Comparison of ENCODE assay signal across 16 mouse cellular contexts in the genomic region with DNA sequence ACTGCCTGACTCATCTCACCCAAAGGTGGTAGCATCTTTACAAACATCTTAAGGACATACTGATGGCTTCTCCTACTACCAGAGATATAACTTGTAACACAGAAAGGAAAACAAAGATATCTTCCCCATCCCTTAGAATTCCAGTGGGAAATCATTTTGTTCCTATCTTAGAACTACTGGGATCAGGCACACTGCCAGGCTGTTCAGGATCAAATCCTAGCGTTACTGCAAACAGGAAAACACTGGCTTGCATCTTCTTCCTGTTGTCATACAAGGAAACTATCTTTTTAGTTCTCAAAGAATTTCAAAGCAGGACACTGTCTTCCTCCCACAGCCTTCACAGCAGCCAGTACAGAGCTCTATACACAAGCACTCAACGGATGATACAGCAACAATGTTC. TPM values are rescaled to one million over a fixed set of nuclear protein-coding genes. Genes with fewer than 3 reads are reported as not detected.
DNase-seq lines count a peak whose midpoint lies in the region; ATAC-seq and TF ChIP-seq lines count a peak whose summit lies in the region.
"Had no signal": no experiment of that assay in that cellular context is flagged by ENCODE, and none has a peak within 500 bp of the region (broad histone marks: within the 10 kb centered on the region; RNA-seq: fewer than 3 reads in every experiment).

No protein-coding gene starts in this region.

- H3K36me3 ChIP-seq in liver, postnatal 0 days (replicated peaks; ENCODE audit: insufficient read depth, low read length) = peaks cover 53% of the 10 kb centered on the region
- H3K36me3 ChIP-seq in liver, embryonic 12.5 days = peaks cover 86% of the 10 kb centered on the region

- TF ChIP-seq CTCF in gastrocnemius, adult 2 months (IDR thresholded peaks at IDR 0.05) = no peak
- TF ChIP-seq CTCF in liver, postnatal 0 days (IDR thresholded peaks at IDR 0.05; ENCODE audit: low read depth) = no peak

- ATAC-seq in liver, postnatal 0 days = no peak
- no peak for ATAC-seq in liver, embryonic 12.5 days

- H3K9me3 ChIP-seq in liver, postnatal 0 days (ENCODE audit: low read length) = no peaks in the 10 kb centered on the region
- H3K9me3 ChIP-seq in liver, embryonic 12.5 days (replicated peaks) = no peaks in the 10 kb centered on the region
- H3K9me3 ChIP-seq: forebrain, embryonic 12.5 days; lung, embryonic 15.5 days; neural tube, embryonic 13.5 days had no signal

- intact Hi-C loops in gastrocnemius, adult 2 months (cut with DNase I) = no loop called here

- no peak overlapping the region for H3K9ac ChIP-seq in liver, postnatal 0 days (replicated peaks)
- no peak overlapping the region for H3K9ac ChIP-seq in liver, embryonic 12.5 days
- H3K9ac ChIP-seq: forebrain, embryonic 12.5 days; lung, embryonic 15.5 days; neural tube, embryonic 13.5 days had no signal

- 66% methylated on average over 2 of the region's 2 CpGs for WGBS in liver, postnatal 0 days (ENCODE audit: insufficient replicate concordance)
- 75% methylated on average over 2 of the region's 2 CpGs for WGBS in liver, embryonic 12.5 days (ENCODE audit: insufficient replicate concordance)

- no peak for DNase-seq in gastrocnemius, adult 2 months
- no peak for DNase-seq in gastrocnemius, adult 8-10 months (ENCODE audit: low spot score in 2 of 2)
- DNase-seq in liver, postnatal 0 days = no peak
- DNase-seq in kidney, postnatal 10 days = peak; percentile 81
- peak; percentile 75 for DNase-seq in lung, postnatal 36 days
- no peak for DNase-seq in frontal cortex, postnatal 36 days (ENCODE audit: low spot score in 2 of 2)
- DNase-seq: B cell, adult 2 months; cerebellum, adult 11 months; cerebellum, postnatal 25 days; gastrocnemius, postnatal 36 days; left cerebral cortex, postnatal 4 days; thymus, postnatal 36 days had no signal

- H3K4me2 ChIP-seq in liver, postnatal 0 days (ENCODE audit: low read depth, low read length) = no peak overlapping the region
- H3K4me2 ChIP-seq in liver, embryonic 12.5 days = no peak overlapping the region
- H3K4me2 ChIP-seq: forebrain, embryonic 12.5 days; lung, embryonic 15.5 days; neural tube, embryonic 13.5 days had no signal

- H3K4me1 ChIP-seq in liver, postnatal 0 days (ENCODE audit: insufficient read depth) = no peaks in the 10 kb centered on the region
- no peaks in the 10 kb centered on the region for H3K4me1 ChIP-seq in liver, embryonic 12.5 days
- H3K4me1 ChIP-seq: forebrain, embryonic 12.5 days; lung, embryonic 15.5 days had no signal

- no peak for TF ChIP-seq EP300 in liver, postnatal 0 days (IDR thresholded peaks at IDR 0.05; ENCODE audit: low read depth)

- H3K4me3 ChIP-seq in gastrocnemius, adult 2 months = no peak overlapping the region
- no peak overlapping the region for H3K4me3 ChIP-seq in liver, postnatal 0 days (ENCODE audit: low read depth, low read length)
- H3K4me3 ChIP-seq in liver, embryonic 12.5 days = no peak overlapping the region
- H3K4me3 ChIP-seq: forebrain, embryonic 12.5 days; lung, embryonic 15.5 days; neural tube, embryonic 13.5 days had no signal

- 0 out of 2 replicates have a peak overlapping the region, but pooled peaks have one; percentile 25 for H3K27ac ChIP-seq in gastrocnemius, adult 2 months
- 0 out of 2 replicates have a peak overlapping the region, but pooled peaks have one; percentile 18 for H3K27ac ChIP-seq in liver, postnatal 0 days (ENCODE audit: low read depth)
- no peak overlapping the region for H3K27ac ChIP-seq in liver, embryonic 12.5 days
- H3K27ac ChIP-seq: forebrain, embryonic 12.5 days; lung, embryonic 15.5 days; neural tube, embryonic 13.5 days had no signal

- no peaks in the 10 kb centered on the region for H3K27me3 ChIP-seq in liver, postnatal 0 days (ENCODE audit: insufficient read depth, low read length)
- H3K27me3 ChIP-seq in liver, embryonic 12.5 days (replicated peaks) = no peaks in the 10 kb centered on the region
- H3K27me3 ChIP-seq: forebrain, embryonic 12.5 days; lung, embryonic 15.5 days; neural tube, embryonic 13.5 days had no signal

RNA-seq across cellular contexts. Expression of gene Smug1, which starts 26.7 kb away (rescaled TPM):
- 10 to 100 TPM; 10.8 to 12.7 TPM for total RNA-seq in gastrocnemius, adult 2 months (2021)
- 10 to 100 TPM in 3 of 4 experiments, 1 to 10 TPM in 1; 10.0 to 19.3 (median 12.3) TPM for total RNA-seq in gastrocnemius, adult 8-10 months (2022)
- 3.6 and 3.8 TPM in 2 replicates for polyA plus RNA-seq in liver, postnatal 0 days (2015; fragmentation: Nextera tagmentation; extraction: Ambion mirVana)
- 6.7 and 7.8 TPM in 2 replicates for polyA plus RNA-seq in liver, embryonic 12.5 days (2016; fragmentation: Nextera tagmentation; extraction: Ambion mirVana)

RNA-seq across cellular contexts. Expression of gene Cbx5, which starts 46.0 kb away (rescaled TPM):
- total RNA-seq in gastrocnemius, adult 2 months (2021) = 10 to 100 TPM; 24.4 to 36.6 TPM
- 10 to 100 TPM; 25.0 to 34.2 (median 28.9) TPM for total RNA-seq in gastrocnemius, adult 8-10 months (2022)
- 19.0 and 23.3 TPM in 2 replicates for polyA plus RNA-seq in liver, postnatal 0 days (2015; fragmentation: Nextera tagmentation; extraction: Ambion mirVana)
- 84.2 and 84.5 TPM in 2 replicates for polyA plus RNA-seq in liver, embryonic 12.5 days (2016; fragmentation: Nextera tagmentation; extraction: Ambion mirVana)

RNA-seq across cellular contexts. Expression of gene Hnrnpa1, which starts 46.6 kb away (rescaled TPM):
- 10 to 100 TPM; 93.9 to 98.7 TPM for total RNA-seq in gastrocnemius, adult 2 months (2021)
- 100 to 1,000 TPM in 1 of 4 experiments, 10 to 100 TPM in 3; 82.7 to 111 (median 89.3) TPM for total RNA-seq in gastrocnemius, adult 8-10 months (2022)
- 126 and 151 TPM in 2 replicates for polyA plus RNA-seq in liver, postnatal 0 days (2015; fragmentation: Nextera tagmentation; extraction: Ambion mirVana)
- polyA plus RNA-seq in liver, embryonic 12.5 days (2016; fragmentation: Nextera tagmentation; extraction: Ambion mirVana) = 584 and 591 TPM in 2 replicates

Comparison
In these comparisons a context has a peak if more than half of its experiments do, and no peak if none do; other contexts are left out.
1. DNase-seq: peak in kidney, postnatal 10 days (single experiment) and lung, postnatal 36 days (single experiment); none in gastrocnemius, adult 2 months (single experiment), gastrocnemius, adult 8-10 months (0 of 2), liver, postnatal 0 days (single experiment) and frontal cortex, postnatal 36 days (0 of 2).